Mouse (Mus musculus) intestine, embryonic 15.5 days (tissue): ENCODE measurements around the gene Tenm2. TPM values are rescaled to one million over a fixed set of nuclear protein-coding genes. Genes with fewer than 3 reads are reported as not detected.

Experiments used
- ATAC-seq: fragments of 200-750 bp; cut with Nextera tagmentation; 2 replicates; pipeline ENCODE4 v1.8.0; 2017; ENCODE audit warnings: moderate TSS enrichment, moderate library complexity
- H3K27ac ChIP-seq: fragments of 300-500 bp; sonication (generic); 2 replicates; pipeline ENCODE4 v1.5.1; 2015; ENCODE audit warnings: mild to moderate bottlenecking, inconsistent platforms
- H3K27me3 ChIP-seq: fragments of 300-500 bp; sonication (generic); replicated peaks from 2 replicates; pipeline ENCODE4 v1.6.1; 2015; ENCODE audit warnings: inconsistent platforms
- H3K36me3 ChIP-seq: fragments of 300-500 bp; sonication (generic); 2 replicates; pipeline ENCODE4 v1.6.1; 2015; ENCODE audit warnings: inconsistent platforms
- H3K4me1 ChIP-seq: fragments of 300-500 bp; sonication (generic); replicated peaks from 2 replicates; pipeline ENCODE4 v1.6.1; 2015; ENCODE audit warnings: inconsistent platforms
- H3K4me2 ChIP-seq: fragments of 300-500 bp; sonication (generic); replicated peaks from 2 replicates; pipeline ENCODE4 v1.6.1; 2015; ENCODE audit warnings: mild to moderate bottlenecking, inconsistent platforms
- H3K4me3 ChIP-seq: fragments of 300-500 bp; sonication (generic); replicated peaks from 2 replicates; pipeline ENCODE4 v1.5.1; 2015; ENCODE audit warnings: inconsistent platforms
- H3K9ac ChIP-seq: fragments of 300-500 bp; sonication (generic); 2 replicates; pipeline ENCODE4 v1.6.1; 2015; ENCODE audit warnings: inconsistent platforms
- H3K9me3 ChIP-seq: fragments of 300-500 bp; sonication (generic); 2 replicates; pipeline ENCODE4 v1.6.1; 2016; ENCODE audit warnings: inconsistent platforms
- WGBS: fragments of 180-500 bp; shearing (Covaris S2); methylation state at CpG from one replicate; pipeline ENCODE4 v1.1.7; 2015; 5-methylcytosine and 5-hydroxymethylcytosine counted together
- polyA plus RNA-seq: library from polyadenylated mRNA; unstranded; fragments of >200 nt; fragmentation: Nextera tagmentation; extraction: Ambion mirVana; gene quantifications from 2 replicates; pipeline ENCODE4 v1.2.1, GENCODE M21; 2015

Gene Tenm2
- polyA plus RNA-seq, 1 experiment from 2014 or later = 0.65 TPM

- H3K27ac ChIP-seq = no peak overlapping the region
- no peaks in the 10 kb centered on the region for H3K4me1 ChIP-seq
- WGBS = 87% methylated on average over 6 of the region's 6 CpGs
- no peak overlapping the region for H3K4me2 ChIP-seq
- no peak overlapping the region for H3K4me3 ChIP-seq
- H3K9ac ChIP-seq = no peak overlapping the region
- H3K9me3 ChIP-seq = no peaks in the 10 kb centered on the region
- H3K36me3 ChIP-seq = no peaks in the 10 kb centered on the region
- no peaks in the 10 kb centered on the region for H3K27me3 ChIP-seq
- no peak for ATAC-seq
Observed at GRCm38 (mm10) chr11:37177426-37177825, 58.3 kb downstream of the Tenm2 start.

GRCm38 (mm10) chr11:37153933-37154880, 81.6 kb downstream of the Tenm2 start:
- no peak for ATAC-seq
- H3K9ac ChIP-seq = no peak overlapping the region
- H3K27me3 ChIP-seq = no peaks in the 10 kb centered on the region
- H3K4me2 ChIP-seq = no peak overlapping the region
- H3K27ac ChIP-seq = no peak overlapping the region
- no peaks in the 10 kb centered on the region for H3K4me1 ChIP-seq
- no peaks in the 10 kb centered on the region for H3K36me3 ChIP-seq
- H3K4me3 ChIP-seq = no peak overlapping the region
- 49% methylated on average over 13 of the region's 13 CpGs for WGBS
- no peaks in the 10 kb centered on the region for H3K9me3 ChIP-seq

- Histone ChIP-seq H3K9me3 (no peaks in the 10 kb centered on the region), H3K4me3 (no peak overlapping the region), H3K27me3 (no peaks in the 10 kb centered on the region), H3K36me3 (no peaks in the 10 kb centered on the region), H3K9ac (no peak overlapping the region), H3K27ac (no peak overlapping the region), H3K4me1 (no peaks in the 10 kb centered on the region), H3K4me2 (no peak overlapping the region)
- no peak for ATAC-seq
- 70% methylated on average over 5 of the region's 5 CpGs for WGBS
Observed at GRCm38 (mm10) chr11:37153382-37153781, 82.4 kb downstream of the Tenm2 start.

GRCm38 (mm10) chr11:37150011-37150410, 85.8 kb downstream of the Tenm2 start:
- no peaks in the 10 kb centered on the region for H3K36me3 ChIP-seq

GRCm38 (mm10) chr11:37143996-37144395, 91.8 kb downstream of the Tenm2 start:
- no peaks in the 10 kb centered on the region for H3K36me3 ChIP-seq
- no peak overlapping the region for H3K9ac ChIP-seq
- H3K4me2 ChIP-seq = no peak overlapping the region
- H3K27ac ChIP-seq = no peak overlapping the region
- H3K27me3 ChIP-seq = no peaks in the 10 kb centered on the region
- H3K9me3 ChIP-seq = no peaks in the 10 kb centered on the region
- peak; percentile 85 for ATAC-seq
- 70% methylated on average over 6 of the region's 6 CpGs for WGBS
- no peaks in the 10 kb centered on the region for H3K4me1 ChIP-seq
- no peak overlapping the region for H3K4me3 ChIP-seq

More at GRCm38 (mm10) chr11:37150011-37150410, 85.8 kb downstream of the Tenm2 start:
- Histone ChIP-seq H3K9me3 (no peaks in the 10 kb centered on the region), H3K4me3 (no peak overlapping the region), H3K4me1 (no peaks in the 10 kb centered on the region), H3K27ac (no peak overlapping the region), H3K9ac (no peak overlapping the region), H3K27me3 (no peaks in the 10 kb centered on the region), H3K4me2 (no peak overlapping the region)
- 72% methylated on average over 1 of the region's 1 CpGs for WGBS
- ATAC-seq = no peak

GRCm38 (mm10) chr11:37143478-37143877, 92.3 kb downstream of the Tenm2 start:
- Histone ChIP-seq H3K4me1 (no peaks in the 10 kb centered on the region), H3K27ac (no peak overlapping the region), H3K4me3 (no peak overlapping the region), H3K36me3 (no peaks in the 10 kb centered on the region), H3K4me2 (no peak overlapping the region), H3K9ac (no peak overlapping the region), H3K9me3 (no peaks in the 10 kb centered on the region), H3K27me3 (no peaks in the 10 kb centered on the region)
- ATAC-seq = no peak
- 84% methylated on average over 2 of the region's 2 CpGs for WGBS

GRCm38 (mm10) chr11:37128893-37129292, 106.9 kb downstream of the Tenm2 start:
- Histone ChIP-seq H3K9ac (no peak overlapping the region), H3K27ac (no peak overlapping the region), H3K36me3 (no peaks in the 10 kb centered on the region), H3K27me3 (no peaks in the 10 kb centered on the region), H3K4me1 (no peaks in the 10 kb centered on the region), H3K9me3 (no peaks in the 10 kb centered on the region), H3K4me2 (no peak overlapping the region), H3K4me3 (no peak overlapping the region)
- WGBS = 67% methylated on average over 2 of the region's 2 CpGs
- no peak for ATAC-seq

- H3K27ac ChIP-seq = no peak overlapping the region
- H3K4me2 ChIP-seq = no peak overlapping the region
- no peaks in the 10 kb centered on the region; the same call in 1 of the 2 replicates for H3K4me1 ChIP-seq
- no peak for ATAC-seq
- no peak overlapping the region for H3K4me3 ChIP-seq
- H3K9ac ChIP-seq = no peak overlapping the region
- H3K36me3 ChIP-seq = no peaks in the 10 kb centered on the region
- no peaks in the 10 kb centered on the region for H3K27me3 ChIP-seq
- H3K9me3 ChIP-seq = no peaks in the 10 kb centered on the region
Observed at GRCm38 (mm10) chr11:37118058-37118457, 117.7 kb downstream of the Tenm2 start.

- H3K36me3 ChIP-seq = no peaks in the 10 kb centered on the region
- H3K27me3 ChIP-seq = no peaks in the 10 kb centered on the region
- no peaks in the 10 kb centered on the region for H3K9me3 ChIP-seq
- 36% methylated on average over 4 of the region's 4 CpGs for WGBS
- no peak overlapping the region for H3K27ac ChIP-seq
- H3K9ac ChIP-seq = no peak overlapping the region
- H3K4me2 ChIP-seq = no peak overlapping the region
- H3K4me3 ChIP-seq = no peak overlapping the region
- no peaks in the 10 kb centered on the region; the same call in 1 of the 2 replicates for H3K4me1 ChIP-seq
- no peak for ATAC-seq
Observed at GRCm38 (mm10) chr11:37115188-37115587, 120.6 kb downstream of the Tenm2 start.

GRCm38 (mm10) chr11:37107069-37107468, 128.7 kb downstream of the Tenm2 start:
- ATAC-seq = no peak
- no peaks in the 10 kb centered on the region for H3K4me1 ChIP-seq
- no peaks in the 10 kb centered on the region for H3K36me3 ChIP-seq
- H3K4me2 ChIP-seq = no peak overlapping the region
- no peak overlapping the region for H3K4me3 ChIP-seq
- 83% methylated on average over 2 of the region's 2 CpGs for WGBS
- H3K27ac ChIP-seq = no peak overlapping the region
- no peaks in the 10 kb centered on the region for H3K27me3 ChIP-seq
- no peak overlapping the region for H3K9ac ChIP-seq
- no peaks in the 10 kb centered on the region for H3K9me3 ChIP-seq

GRCm38 (mm10) chr11:37079403-37079802, 156.4 kb downstream of the Tenm2 start:
- no peak overlapping the region for H3K9ac ChIP-seq
- no peak overlapping the region for H3K4me2 ChIP-seq
- no peaks in the 10 kb centered on the region for H3K27me3 ChIP-seq
- WGBS = 82% methylated on average over 5 of the region's 5 CpGs
- H3K4me1 ChIP-seq = no peaks in the 10 kb centered on the region
- no peaks in the 10 kb centered on the region for H3K36me3 ChIP-seq
- H3K4me3 ChIP-seq = no peak overlapping the region
- ATAC-seq = no peak
- no peak overlapping the region for H3K27ac ChIP-seq
- H3K9me3 ChIP-seq = no peaks in the 10 kb centered on the region

GRCm38 (mm10) chr11:37076989-37077598, 158.7 kb downstream of the Tenm2 start:
- no peaks in the 10 kb centered on the region for H3K4me1 ChIP-seq
- WGBS = 82% methylated on average over 5 of the region's 5 CpGs
- no peak overlapping the region for H3K4me3 ChIP-seq
- H3K36me3 ChIP-seq = no peaks in the 10 kb centered on the region
- no peak overlapping the region for H3K4me2 ChIP-seq
- H3K27me3 ChIP-seq = no peaks in the 10 kb centered on the region
- no peak overlapping the region for H3K9ac ChIP-seq
- no peak for ATAC-seq
- H3K27ac ChIP-seq = no peak overlapping the region
- H3K9me3 ChIP-seq = no peaks in the 10 kb centered on the region
